Mouse (Mus musculus) midbrain, postnatal 0 days (tissue): ENCODE measurements around the gene Ush2a. TPM values are rescaled to one million over a fixed set of nuclear protein-coding genes. Genes with fewer than 3 reads are reported as not detected.

Source experiments
- ATAC-seq: fragments of 200-750 bp; cut with Nextera tagmentation; 2 replicates; pipeline ENCODE4 v1.8.0; 2017; ENCODE audit warnings: moderate number of reproducible peaks, mild to moderate bottlenecking, moderate TSS enrichment, moderate library complexity; ENCODE audit not compliant: low FRiP score
- DNase-seq: peaks from one replicate; pipeline ENCODE4 v3.0.0-alpha.2; 2015; ENCODE audit warnings: low spot score
- H3K27ac ChIP-seq: fragments of 300-500 bp; sonication (generic); 2 replicates; pipeline ENCODE4 v1.5.1; 2014; ENCODE audit warnings: low read depth, mild to moderate bottlenecking, low read length, mixed read lengths
- H3K27me3 ChIP-seq: fragments of 300-500 bp; sonication (generic); 2 replicates; pipeline ENCODE4 v1.6.1; 2014; ENCODE audit warnings: low read length, control low read depth, mixed read lengths; ENCODE audit not compliant: insufficient read depth
- H3K36me3 ChIP-seq: fragments of 300-500 bp; sonication (generic); 2 replicates; pipeline ENCODE4 v1.6.1; 2014; ENCODE audit warnings: low read length, control low read depth, mixed read lengths; ENCODE audit not compliant: insufficient read depth
- H3K4me1 ChIP-seq: fragments of 300-500 bp; sonication (generic); 2 replicates; pipeline ENCODE4 v1.6.1; 2014; ENCODE audit warnings: mild to moderate bottlenecking, control low read depth, antibody characterized with exemption, low read length, mixed read lengths; ENCODE audit not compliant: insufficient read depth
- H3K4me2 ChIP-seq: fragments of 300-500 bp; sonication (generic); 2 replicates; pipeline ENCODE4 v1.6.1; 2014; ENCODE audit warnings: low read depth, mild to moderate bottlenecking, low read length, mixed read lengths; ENCODE audit not compliant: poor library complexity, severe bottlenecking
- H3K4me3 ChIP-seq: fragments of 300-500 bp; sonication (generic); 2 replicates; pipeline ENCODE4 v1.5.1; 2014; ENCODE audit warnings: low read depth, mild to moderate bottlenecking, low read length, moderate library complexity
- H3K9ac ChIP-seq: fragments of 300-500 bp; sonication (generic); replicated peaks from 2 replicates; pipeline ENCODE4 v1.6.1; 2014; ENCODE audit warnings: mild to moderate bottlenecking, low read length, moderate library complexity, mixed read lengths; ENCODE audit not compliant: poor library complexity, severe bottlenecking
- H3K9me3 ChIP-seq: fragments of 300-500 bp; sonication (generic); 2 replicates; pipeline ENCODE4 v1.6.1; 2016; ENCODE audit warnings: low read length, control low read depth
- CTCF ChIP-seq: IDR thresholded peaks from 2 replicates; pipeline ENCODE4 v1.5.1; 2016; ENCODE audit warnings: antibody characterized with exemption, mild to moderate bottlenecking
- WGBS: fragments of 180-500 bp; shearing (Covaris S2); extraction: QIAGEN DNeasy Blood & Tissue Kit; methylation state at CpG from one replicate; pipeline ENCODE4 v1.1.7; 2014; 5-methylcytosine and 5-hydroxymethylcytosine counted together
- polyA plus RNA-seq: library from polyadenylated mRNA; unstranded; fragments of >200 nt; fragmentation: Nextera tagmentation; extraction: Ambion mirVana; gene quantifications from 2 replicates; pipeline ENCODE4 v1.2.1, GENCODE M21; 2015
- total RNA-seq: library from RNA; depleted of rRNA; stranded (reverse); fragments of >200 nt; gene quantifications from 2 replicates; pipeline ENCODE4 v1.2.3, GENCODE M21; 2014

The Ush2a gene
- total and polyA plus RNA-seq, 2 experiments from 2014 or later = 0.10 to 0.38 TPM

GRCm38 (mm10) chr1:188773631-188774030, 511.8 kb downstream of the Ush2a start:
- H3K4me3 ChIP-seq = no peak overlapping the region
- DNase-seq = no peak
- H3K27me3 ChIP-seq = no peaks in the 10 kb centered on the region; the same call in 1 of the 2 replicates
- WGBS = 82% methylated on average over 7 of the region's 7 CpGs
- H3K4me1 ChIP-seq = no peaks in the 10 kb centered on the region
- ATAC-seq = no peak
- H3K9ac ChIP-seq = no peak overlapping the region
- H3K27ac ChIP-seq = no peak overlapping the region
- no peaks in the 10 kb centered on the region for H3K36me3 ChIP-seq
- H3K9me3 ChIP-seq = no peaks in the 10 kb centered on the region
- no peak overlapping the region for H3K4me2 ChIP-seq
- TF ChIP-seq CTCF = no peak

- H3K4me2 ChIP-seq = no peak overlapping the region
- TF ChIP-seq CTCF = no peak
- H3K36me3 ChIP-seq = no peaks in the 10 kb centered on the region
- no peaks in the 10 kb centered on the region; the same call in 1 of the 2 replicates for H3K27me3 ChIP-seq
- H3K9ac ChIP-seq = no peak overlapping the region
- no peak for DNase-seq
- ATAC-seq = no peak
- H3K4me1 ChIP-seq = no peaks in the 10 kb centered on the region
- H3K4me3 ChIP-seq = no peak overlapping the region
- H3K9me3 ChIP-seq = no peaks in the 10 kb centered on the region
- WGBS = 83% methylated on average over 8 of the region's 8 CpGs
- no peak overlapping the region for H3K27ac ChIP-seq
Observed at GRCm38 (mm10) chr1:188777556-188778161, 515.8 kb downstream of the Ush2a start.

GRCm38 (mm10) chr1:188785056-188785455, 523.2 kb downstream of the Ush2a start:
- no peak overlapping the region for H3K4me3 ChIP-seq
- ATAC-seq = no peak
- no peak for DNase-seq
- 76% methylated on average over 10 of the region's 10 CpGs for WGBS
- H3K4me2 ChIP-seq = no peak overlapping the region
- H3K9me3 ChIP-seq = no peaks in the 10 kb centered on the region
- H3K9ac ChIP-seq = no peak overlapping the region
- no peak overlapping the region for H3K27ac ChIP-seq
- H3K27me3 ChIP-seq = no peaks in the 10 kb centered on the region
- H3K36me3 ChIP-seq = no peaks in the 10 kb centered on the region
- no peaks in the 10 kb centered on the region for H3K4me1 ChIP-seq
- TF ChIP-seq CTCF = no peak

GRCm38 (mm10) chr1:188805069-188805468, 543.2 kb downstream of the Ush2a start:
- 39% methylated on average over 2 of the region's 2 CpGs for WGBS
- Histone ChIP-seq H3K27me3 (no peaks in the 10 kb centered on the region), H3K27ac (no peak overlapping the region), H3K4me2 (no peak overlapping the region), H3K9ac (no peak overlapping the region), H3K9me3 (no peaks in the 10 kb centered on the region), H3K4me1 (no peaks in the 10 kb centered on the region), H3K4me3 (no peak overlapping the region), H3K36me3 (no peaks in the 10 kb centered on the region)
- peak; percentile 57 for TF ChIP-seq CTCF
- ATAC-seq (no peak), DNase-seq (peak; percentile 61)

DNA sequence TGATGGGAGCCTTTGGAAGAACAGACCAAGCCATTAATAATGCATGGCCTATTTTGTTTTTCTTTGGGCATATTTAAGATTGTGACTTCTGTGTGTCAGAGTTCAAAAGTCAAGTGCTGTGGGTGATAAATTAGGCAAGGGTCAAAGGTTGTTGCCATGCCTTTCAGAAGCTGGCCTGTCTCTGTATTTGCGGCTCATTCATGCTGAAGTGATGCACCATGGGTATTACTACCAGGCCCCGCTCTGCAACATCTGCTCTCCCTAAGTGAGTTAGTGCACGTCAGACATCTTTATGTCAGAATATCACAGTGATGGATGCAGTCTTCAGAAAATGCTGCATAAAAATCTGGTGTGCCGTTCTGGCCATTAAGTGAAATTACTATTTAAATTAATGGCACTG, 544.0 kb downstream of the Ush2a start:
- ATAC-seq (no peak), DNase-seq (peak; percentile 37)
- Histone ChIP-seq H3K9me3 (no peaks in the 10 kb centered on the region), H3K4me3 (no peak overlapping the region), H3K4me1 (no peaks in the 10 kb centered on the region), H3K4me2 (no peak overlapping the region), H3K27me3 (no peaks in the 10 kb centered on the region), H3K27ac (no peak overlapping the region), H3K9ac (no peak overlapping the region), H3K36me3 (no peaks in the 10 kb centered on the region)
- no peak for TF ChIP-seq CTCF
- WGBS = 50% methylated on average over 4 of the region's 4 CpGs

GRCm38 (mm10) chr1:188810631-188811030, 548.8 kb downstream of the Ush2a start:
- Histone ChIP-seq H3K9ac (no peak overlapping the region), H3K36me3 (no peaks in the 10 kb centered on the region), H3K4me2 (no peak overlapping the region), H3K27me3 (no peaks in the 10 kb centered on the region), H3K4me1 (no peaks in the 10 kb centered on the region), H3K27ac (no peak overlapping the region), H3K4me3 (no peak overlapping the region), H3K9me3 (no peaks in the 10 kb centered on the region)
- 84% methylated on average over 9 of the region's 9 CpGs for WGBS
- DNase-seq = no peak
- no peak for TF ChIP-seq CTCF
- no peak for ATAC-seq
